Mouse (Mus musculus) lung, adult 2 months (tissue): ENCODE measurements around the gene Ptprg.

Experiments
- CTCF ChIP-seq: fragments of 200-500 bp; IDR thresholded peaks from 2 replicates; pipeline ENCODE4 v1.5.1; 2011; ENCODE audit warnings: mild to moderate bottlenecking, low read length, control low read depth; ENCODE audit not compliant: insufficient read depth
- POLR2A ChIP-seq: fragments of 200-500 bp; IDR thresholded peaks from 2 replicates; pipeline ENCODE4 v1.6.1; 2011; ENCODE audit warnings: low read depth, mild to moderate bottlenecking, control low read depth, low read length, borderline replicate concordance; ENCODE audit errors: extremely low read depth

GRCm38 (mm10) chr14:12085078-12085477 is 531.7 kb downstream of the Ptprg start:
- TF ChIP-seq CTCF = no peak
- TF ChIP-seq POLR2A = no peak
